Mouse (Mus musculus): ENCODE results near the gene Eif1. TPM values are rescaled to one million over a fixed set of nuclear protein-coding genes. Genes with fewer than 3 reads are reported as not detected.
"Not testable (repeated sequence)": the region's sequence is repeated elsewhere in the genome, so short reads cannot be mapped to it uniquely, and the experiment has no call there.

The Eif1 gene
- polyA plus RNA-seq, 1 experiment from 2014 or later: 1,243 TPM

DNA sequence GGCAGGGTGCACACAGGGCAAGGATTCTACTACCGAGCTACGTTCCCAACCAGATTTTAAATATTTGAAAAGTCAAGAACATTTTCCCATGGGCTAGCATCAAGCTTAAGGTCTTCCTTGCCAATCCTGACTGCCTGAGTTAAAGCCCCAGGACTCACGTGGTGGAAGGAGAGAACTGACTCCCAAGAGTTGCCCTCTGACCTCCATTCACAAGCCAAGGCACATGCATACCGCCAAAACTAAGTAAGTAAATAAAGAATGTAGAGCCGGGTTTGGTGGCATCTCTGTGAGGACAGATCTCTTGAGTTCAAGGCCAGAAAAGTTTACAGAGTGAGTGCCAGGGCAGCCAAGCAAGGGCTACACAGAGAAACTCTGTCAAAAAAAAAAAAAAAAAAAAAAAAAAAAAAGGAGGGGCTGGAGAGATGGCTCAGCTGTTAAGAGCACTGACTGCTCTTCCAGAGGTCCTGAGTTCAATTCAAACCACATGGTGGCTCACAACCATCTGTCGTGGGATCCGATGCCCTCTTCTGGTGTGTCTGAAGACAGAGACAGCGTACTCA lies 11.2 kb downstream of the Eif1 start:
- H3K4me1 ChIP-seq (replicated peaks; ENCODE audit: control insufficient read depth, insufficient read depth, low read length): peaks cover 21% of the 10 kb centered on the region
- 67% methylated on average over 8 of the region's 8 CpGs for WGBS
- H3K9ac ChIP-seq (replicated peaks; ENCODE audit: low read depth, low read length); H3K27me3 ChIP-seq (replicated peaks; ENCODE audit: control insufficient read depth, insufficient read depth, low read length); ATAC-seq; H3K4me3 ChIP-seq (replicated peaks; ENCODE audit: low read length); H3K36me3 ChIP-seq (ENCODE audit: control insufficient read depth, insufficient read depth); H3K4me2 ChIP-seq (ENCODE audit: low read length); H3K27ac ChIP-seq (ENCODE audit: low read length); H3K9me3 ChIP-seq (ENCODE audit: control insufficient read depth, low read length): not testable (repeated sequence)

DNA sequence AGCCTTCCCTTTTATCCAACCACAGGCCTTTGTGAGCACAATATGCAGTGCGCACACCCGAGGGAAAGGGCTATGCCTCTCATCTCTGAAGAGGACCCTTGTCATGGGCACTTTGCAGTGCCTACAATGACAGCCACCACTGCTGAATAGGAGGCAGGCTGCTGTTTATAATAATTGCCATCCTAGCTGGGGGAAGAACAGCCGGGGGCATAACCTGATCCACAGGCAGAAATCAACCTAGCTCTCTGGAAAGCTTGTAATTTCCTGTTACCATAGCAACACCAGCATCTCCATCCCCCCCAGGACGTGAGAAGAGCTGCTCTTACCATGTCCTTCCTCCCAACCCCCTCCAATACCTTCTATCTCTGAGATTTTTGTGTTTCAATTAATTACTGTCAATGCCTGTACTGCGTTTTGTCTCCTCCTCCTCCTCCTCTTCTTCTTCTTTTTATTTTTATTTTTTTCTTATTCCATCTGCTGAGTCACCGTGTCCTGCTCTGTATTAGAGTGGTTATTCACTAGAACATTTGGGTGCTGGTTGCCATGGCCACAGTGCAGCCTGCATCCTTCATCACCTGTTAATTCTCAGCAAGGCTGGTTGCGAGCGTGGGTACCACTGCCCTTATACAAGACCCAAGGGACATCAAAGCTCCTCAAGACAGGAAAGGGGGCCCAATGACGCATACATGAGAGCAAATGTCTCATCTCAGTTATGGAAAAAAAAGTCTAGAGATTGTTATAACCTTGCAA lies 13.3 kb downstream of the Eif1 start:
- peaks cover 23% of the 10 kb centered on the region for H3K4me1 ChIP-seq (replicated peaks; ENCODE audit: control insufficient read depth, insufficient read depth, low read length)
- no peaks in the 10 kb centered on the region for H3K9me3 ChIP-seq (ENCODE audit: control insufficient read depth, low read length)
- no peak overlapping the region for H3K4me2 ChIP-seq (ENCODE audit: low read length)
- H3K9ac ChIP-seq (replicated peaks; ENCODE audit: low read depth, low read length): no peak overlapping the region
- no peaks in the 10 kb centered on the region for H3K27me3 ChIP-seq (replicated peaks; ENCODE audit: control insufficient read depth, insufficient read depth, low read length)
- no peak overlapping the region for H3K4me3 ChIP-seq (replicated peaks; ENCODE audit: low read length)
- ATAC-seq: peak; percentile 81
- H3K36me3 ChIP-seq (ENCODE audit: control insufficient read depth, insufficient read depth): no peaks in the 10 kb centered on the region
- H3K27ac ChIP-seq (ENCODE audit: low read length): peak overlapping the region; percentile 77
- 38% methylated on average over 9 of the region's 9 CpGs for WGBS

DNA sequence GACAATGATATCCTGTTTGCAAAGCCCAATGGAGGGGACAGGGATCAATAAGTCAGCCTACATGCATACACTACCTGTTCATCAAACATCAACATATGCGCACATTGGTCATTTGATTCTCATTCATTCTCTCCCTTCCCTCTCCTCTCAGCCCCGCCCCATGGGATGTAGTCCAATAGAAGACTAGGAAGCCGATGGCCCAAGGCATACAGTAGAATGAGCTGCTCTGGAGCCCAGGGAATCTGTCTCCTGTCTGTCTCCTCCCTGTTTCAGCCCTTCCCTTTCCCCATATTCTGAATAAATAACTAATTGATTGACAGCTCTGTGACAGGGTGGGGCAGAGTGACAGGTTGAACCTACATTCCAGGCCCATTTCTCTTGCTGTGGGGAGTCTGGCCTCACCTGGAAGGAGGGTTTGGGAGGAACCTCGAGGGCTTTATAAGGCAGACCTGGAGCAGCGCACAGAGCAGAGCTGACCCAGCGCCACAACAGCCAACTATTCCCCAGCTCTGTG lies 14.3 kb downstream of the Eif1 start, which contains the start of gene Gast:
Gast (plus strand) TSS at position 464 of the 514 bp plus-strand sequence.
- WGBS: 80% methylated on average over 6 of the region's 6 CpGs
- Histone ChIP-seq H3K9me3 (ENCODE audit: control insufficient read depth, low read length) (no peaks in the 10 kb centered on the region), H3K4me3 (replicated peaks; ENCODE audit: low read length) (no peak within 1 kb of the TSS), H3K27ac (ENCODE audit: low read length) (peak within 1 kb of the TSS; percentile 75; the same call in 1 of the 2 replicates), H3K9ac (replicated peaks; ENCODE audit: low read depth, low read length) (no peak within 1 kb of the TSS), H3K4me2 (ENCODE audit: low read length) (no peak within 1 kb of the TSS), H3K4me1 (replicated peaks; ENCODE audit: control insufficient read depth, insufficient read depth, low read length) (peaks cover 23% of the 10 kb centered on the region), H3K27me3 (replicated peaks; ENCODE audit: control insufficient read depth, insufficient read depth, low read length) (no peaks in the 10 kb centered on the region), H3K36me3 (ENCODE audit: control insufficient read depth, insufficient read depth) (no peaks in the 10 kb centered on the region)
- ATAC-seq: no peak

DNA sequence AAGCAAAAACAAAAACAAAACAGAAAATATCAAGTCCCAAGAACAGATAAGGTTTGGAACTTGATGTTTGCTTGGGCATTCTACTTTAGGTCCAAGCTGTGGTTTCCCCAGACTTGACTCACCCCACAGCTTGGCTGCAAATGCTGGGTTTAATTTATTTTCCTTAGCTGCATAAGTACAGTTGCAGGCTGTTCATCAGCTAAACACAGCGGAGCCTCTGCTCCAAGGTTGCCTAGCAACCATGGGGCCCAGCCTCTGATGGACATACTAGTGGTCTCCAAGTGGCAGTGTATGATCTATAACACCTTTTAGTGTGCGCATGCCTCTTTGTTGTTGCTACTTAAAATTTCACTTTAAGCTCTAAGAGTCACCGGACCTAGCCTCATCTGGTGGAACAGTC lies 16.0 kb downstream of the Eif1 start:
- peak; percentile 22; the same call in 1 of the 2 replicates for ATAC-seq
- no peaks in the 10 kb centered on the region for H3K27me3 ChIP-seq (replicated peaks; ENCODE audit: control insufficient read depth, insufficient read depth, low read length)
- no peak overlapping the region for H3K9ac ChIP-seq (replicated peaks; ENCODE audit: low read depth, low read length)
- 38% methylated on average over 3 of the region's 3 CpGs for WGBS
- no peak overlapping the region; the same call in 1 of the 2 replicates for H3K27ac ChIP-seq (ENCODE audit: low read length)
- H3K4me2 ChIP-seq (ENCODE audit: low read length): no peak overlapping the region
- no peak overlapping the region for H3K4me3 ChIP-seq (replicated peaks; ENCODE audit: low read length)
- H3K9me3 ChIP-seq (ENCODE audit: control insufficient read depth, low read length): no peaks in the 10 kb centered on the region
- H3K4me1 ChIP-seq (replicated peaks; ENCODE audit: control insufficient read depth, insufficient read depth, low read length): peaks cover 19% of the 10 kb centered on the region
- no peaks in the 10 kb centered on the region for H3K36me3 ChIP-seq (ENCODE audit: control insufficient read depth, insufficient read depth)

DNA sequence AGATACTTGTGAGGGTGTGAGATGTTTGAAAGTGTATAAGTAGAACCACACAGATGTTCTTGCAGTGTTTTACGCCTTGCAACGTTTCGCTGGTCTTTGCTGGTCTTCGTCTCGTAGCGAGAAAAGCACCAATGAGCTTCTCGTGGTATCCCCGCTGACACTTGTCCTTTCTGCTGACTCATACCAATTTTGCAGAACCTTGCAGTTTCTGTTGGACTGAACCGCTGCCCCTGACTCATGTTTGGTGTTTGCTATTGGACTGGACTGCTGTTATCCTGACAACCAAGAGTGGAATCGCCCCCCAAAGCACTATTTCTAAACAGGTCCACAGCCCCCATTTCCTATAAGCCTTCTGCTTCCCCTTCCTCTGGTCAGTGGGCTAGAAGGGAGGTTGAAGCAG lies 24.6 kb downstream of the Eif1 start:
- Histone ChIP-seq H3K36me3 (ENCODE audit: control insufficient read depth, insufficient read depth) (no peaks in the 10 kb centered on the region), H3K27me3 (replicated peaks; ENCODE audit: control insufficient read depth, insufficient read depth, low read length) (no peaks in the 10 kb centered on the region), H3K27ac (ENCODE audit: low read length) (no peak overlapping the region), H3K9ac (replicated peaks; ENCODE audit: low read depth, low read length) (no peak overlapping the region), H3K4me3 (replicated peaks; ENCODE audit: low read length) (no peak overlapping the region), H3K4me2 (ENCODE audit: low read length) (no peak overlapping the region), H3K9me3 (ENCODE audit: control insufficient read depth, low read length) (no peaks in the 10 kb centered on the region), H3K4me1 (replicated peaks; ENCODE audit: control insufficient read depth, insufficient read depth, low read length) (no peaks in the 10 kb centered on the region)
- 92% methylated on average over 10 of the region's 10 CpGs for WGBS
- ATAC-seq: no peak

DNA sequence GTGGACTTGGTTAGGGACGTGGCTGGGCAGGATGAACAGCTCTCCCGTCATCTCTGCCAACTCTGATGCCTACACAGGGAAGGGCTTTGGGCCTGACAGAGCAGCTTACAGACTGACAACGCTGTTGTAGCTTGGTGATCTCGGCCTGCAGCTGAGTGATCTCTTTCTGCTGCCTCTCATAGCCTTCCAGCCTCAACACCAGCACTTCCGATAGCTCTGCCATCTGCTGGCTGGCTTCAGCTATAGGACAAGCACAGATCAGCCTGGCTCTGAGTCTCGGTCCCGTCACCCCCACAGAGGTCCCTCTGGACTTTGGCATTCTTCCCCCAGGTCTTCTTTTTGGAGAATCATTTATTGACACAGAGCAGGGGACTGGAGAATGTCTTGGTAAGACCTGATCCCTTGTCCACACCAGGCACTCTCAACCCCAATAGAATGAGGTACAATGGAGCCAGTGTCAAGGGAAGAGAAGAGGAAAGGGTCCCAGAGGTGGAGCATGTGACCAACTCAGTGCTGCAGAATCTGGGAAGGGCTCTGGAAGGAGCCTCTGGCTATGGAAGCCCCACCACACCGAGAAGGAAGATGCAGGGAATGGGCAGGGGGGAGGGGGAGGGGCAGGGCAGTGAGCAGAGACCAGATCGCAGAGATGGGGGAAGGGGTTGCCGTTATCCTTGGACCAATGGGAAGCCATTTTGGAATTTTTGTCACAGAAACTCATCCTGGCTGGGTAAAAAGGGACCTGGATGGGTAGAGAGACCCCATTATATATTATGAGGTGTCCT lies 32.6 kb downstream of the Eif1 start:
- Histone ChIP-seq H3K9ac (replicated peaks; ENCODE audit: low read depth, low read length) (no peak overlapping the region), H3K4me3 (replicated peaks; ENCODE audit: low read length) (no peak overlapping the region), H3K4me2 (ENCODE audit: low read length) (no peak overlapping the region), H3K27me3 (replicated peaks; ENCODE audit: control insufficient read depth, insufficient read depth, low read length) (no peaks in the 10 kb centered on the region; the same call in 1 of the 2 replicates), H3K4me1 (replicated peaks; ENCODE audit: control insufficient read depth, insufficient read depth, low read length) (peaks cover 12% of the 10 kb centered on the region), H3K36me3 (ENCODE audit: control insufficient read depth, insufficient read depth) (no peaks in the 10 kb centered on the region), H3K27ac (ENCODE audit: low read length) (no peak overlapping the region), H3K9me3 (ENCODE audit: control insufficient read depth, low read length) (no peaks in the 10 kb centered on the region)
- ATAC-seq: no peak
- WGBS: 39% methylated on average over 10 of the region's 10 CpGs

DNA sequence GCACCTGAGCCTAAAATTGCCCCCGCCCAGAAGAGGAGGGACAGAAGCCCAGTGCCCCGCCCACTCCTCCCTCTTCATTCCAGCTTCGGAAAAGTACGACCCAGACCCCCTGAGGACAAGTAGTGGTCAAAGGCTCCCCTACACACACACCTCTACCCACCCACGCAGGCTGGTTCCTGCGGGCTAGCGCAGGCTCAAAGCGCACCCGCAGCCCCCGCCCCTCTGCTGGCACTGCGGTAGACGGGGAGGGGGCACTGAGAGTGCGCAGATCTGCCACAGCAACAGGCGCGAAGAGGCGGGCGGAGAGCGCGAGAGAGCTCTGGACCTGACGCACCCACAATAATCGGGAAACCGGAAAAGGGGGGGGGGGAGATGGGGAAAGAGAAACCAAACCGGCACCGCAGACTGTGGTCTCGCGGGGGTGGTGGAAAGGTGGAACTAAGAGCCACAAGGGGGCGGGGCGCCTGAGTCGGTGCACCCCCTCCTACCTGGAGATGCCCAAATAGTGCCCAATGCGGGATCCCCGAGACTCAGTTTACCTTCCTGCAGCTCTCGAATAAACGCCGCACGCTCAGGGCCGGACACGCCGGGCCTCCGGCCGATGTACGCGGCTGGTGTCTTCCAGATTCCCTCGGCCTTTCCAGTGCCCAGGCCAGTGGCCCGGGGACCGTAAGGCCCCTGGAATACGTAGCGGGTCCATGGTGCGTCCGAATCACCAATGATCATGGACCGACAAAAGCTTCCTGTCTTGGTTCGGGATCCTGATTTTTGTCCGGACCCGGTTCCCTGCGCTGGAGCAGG lies 35.7 kb downstream of the Eif1 start:
- ATAC-seq: peak; percentile 69
- peak overlapping the region; percentile 63 for H3K4me3 ChIP-seq (replicated peaks; ENCODE audit: low read length)
- H3K27me3 ChIP-seq (replicated peaks; ENCODE audit: control insufficient read depth, insufficient read depth, low read length): peaks cover 4% of the 10 kb centered on the region; the same call in 1 of the 2 replicates
- H3K36me3 ChIP-seq (ENCODE audit: control insufficient read depth, insufficient read depth): no peaks in the 10 kb centered on the region
- H3K9ac ChIP-seq (replicated peaks; ENCODE audit: low read depth, low read length): peak overlapping the region; percentile 71
- whole genome bisulfite sequencing: under 1% methylated on average over 47 of the region's 54 CpGs
- H3K4me2 ChIP-seq (ENCODE audit: low read length): peak overlapping the region; percentile 100
- peaks cover 12% of the 10 kb centered on the region for H3K4me1 ChIP-seq (replicated peaks; ENCODE audit: control insufficient read depth, insufficient read depth, low read length)
- peak overlapping the region; percentile 27; the same call in 1 of the 2 replicates for H3K27ac ChIP-seq (ENCODE audit: low read length)
- H3K9me3 ChIP-seq (ENCODE audit: control insufficient read depth, low read length): no peaks in the 10 kb centered on the region

DNA sequence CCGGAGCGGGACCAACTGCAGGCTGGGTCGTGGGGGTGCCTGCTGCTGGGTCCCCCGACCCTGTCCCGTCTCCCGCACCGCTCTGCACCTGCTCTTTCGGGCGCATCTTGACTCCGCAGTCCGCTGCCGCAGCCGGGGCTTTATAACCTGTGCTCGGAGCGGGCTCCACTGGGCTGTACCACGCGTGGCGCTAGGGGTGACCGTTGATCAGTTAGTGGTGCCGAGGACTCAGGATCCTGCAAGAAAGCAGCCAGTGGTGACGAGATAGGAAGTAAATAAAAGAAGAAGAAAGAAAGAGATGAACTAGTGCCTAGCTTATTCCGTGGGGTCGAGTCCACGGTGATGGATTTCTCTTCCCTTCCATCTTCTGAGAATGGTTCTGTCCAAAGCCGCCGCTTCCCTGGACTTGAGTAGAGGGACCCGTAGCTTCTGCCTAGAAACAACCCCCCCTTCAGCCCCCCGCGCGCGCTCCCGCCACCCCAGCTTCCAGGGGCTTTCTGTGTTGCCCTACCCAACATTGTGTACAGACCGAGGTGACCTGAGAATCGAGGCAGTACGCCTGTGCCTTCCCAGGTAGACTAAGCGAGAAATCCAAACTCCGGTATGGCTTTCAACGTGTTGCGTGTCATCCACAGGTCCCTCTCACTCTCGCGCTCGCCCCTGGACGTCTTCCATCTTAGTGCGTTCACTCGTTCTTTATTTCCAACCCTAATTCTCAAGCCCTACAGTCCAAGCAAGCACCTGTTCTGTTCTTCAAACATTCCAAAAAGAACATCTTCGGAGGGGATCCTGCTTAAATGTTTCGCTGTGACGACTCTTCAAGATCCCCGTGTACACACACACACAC lies 36.5 kb downstream of the Eif1 start, which contains the start of gene Hap1:
Hap1 (minus strand) TSS at position 157 of the 847 bp plus-strand sequence.
- Histone ChIP-seq H3K9me3 (ENCODE audit: control insufficient read depth, low read length) (no peaks in the 10 kb centered on the region), H3K27me3 (replicated peaks; ENCODE audit: control insufficient read depth, insufficient read depth, low read length) (peaks cover 4% of the 10 kb centered on the region; the same call in 1 of the 2 replicates)
- WGBS: 1% methylated on average over 49 of the region's 49 CpGs

More for the DNA sequence above, 36.5 kb downstream of the Eif1 start, which contains the start of gene Hap1:
- Histone ChIP-seq H3K4me2 (ENCODE audit: low read length) (peak within 1 kb of the TSS; percentile 100), H3K4me1 (replicated peaks; ENCODE audit: control insufficient read depth, insufficient read depth, low read length) (peaks cover 12% of the 10 kb centered on the region), H3K27ac (ENCODE audit: low read length) (peak within 1 kb of the TSS; percentile 27; the same call in 1 of the 2 replicates), H3K9ac (replicated peaks; ENCODE audit: low read depth, low read length) (peak within 1 kb of the TSS; percentile 71), H3K36me3 (ENCODE audit: control insufficient read depth, insufficient read depth) (no peaks in the 10 kb centered on the region), H3K4me3 (replicated peaks; ENCODE audit: low read length) (peak within 1 kb of the TSS; percentile 63)
- peak; percentile 72 for ATAC-seq

Data from forebrain, embryonic 16.5 days (tissue).